Mouse (Mus musculus) embryonic fibroblast, embryonic 13.5 days (primary cell): ENCODE results near the gene Hemgn.
A peak's percentile ranks its signal among the peaks of the same experiment; 100 is the strongest.

Experiments used
- CTCF ChIP-seq: IDR thresholded peaks from 2 replicates; pipeline ENCODE4 v1.5.1; 2011; ENCODE audit warnings: mild to moderate bottlenecking, control low read depth, low read length, moderate library complexity, borderline replicate concordance; ENCODE audit not compliant: insufficient read depth
- POLR2A ChIP-seq: IDR thresholded peaks from 2 replicates; pipeline ENCODE4 v1.6.1; 2011; ENCODE audit warnings: low read depth, mild to moderate bottlenecking, control low read depth, low read length, moderate library complexity

DNA sequence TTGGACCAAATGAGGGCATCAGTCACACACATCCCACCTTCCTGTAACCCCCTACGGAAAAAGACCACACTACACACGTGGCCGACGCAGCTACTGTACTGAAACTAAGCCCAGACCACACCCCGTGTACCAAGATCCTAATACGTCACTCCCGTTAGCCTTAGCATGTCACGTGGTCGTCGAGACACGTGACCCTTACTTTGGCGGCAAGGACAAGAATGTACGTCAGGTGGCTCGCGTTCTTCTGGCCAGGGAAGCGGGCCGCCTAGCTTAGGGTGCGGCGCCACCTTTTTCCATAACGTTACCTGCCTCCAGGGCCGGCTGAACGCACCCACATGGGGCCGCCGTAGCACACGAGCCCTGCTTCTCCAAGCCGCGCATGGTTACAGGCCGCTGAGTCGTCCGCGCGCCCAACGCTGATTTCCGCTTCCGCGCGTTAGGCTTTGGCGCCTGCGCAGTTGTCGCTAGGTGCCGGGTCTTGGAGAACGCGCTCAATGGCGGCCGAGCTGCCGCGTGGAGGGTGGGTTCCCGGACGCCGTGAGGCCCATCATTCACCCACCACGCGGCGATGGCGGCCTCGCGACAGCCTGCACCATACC, 24.2 kb downstream of the Hemgn start, which contains the start of gene Trmo:
- no peak for TF ChIP-seq CTCF
- TF ChIP-seq POLR2A: peak; percentile 96
